Mouse (Mus musculus): ENCODE data around the gene Olig2.

The Olig2 gene

GRCm38 (mm10) chr16:91270982-91271549 is 45.8 kb downstream of the Olig2 start:
- no peak for DNase-seq

GRCm38 (mm10) chr16:91271634-91272033 is 46.4 kb downstream of the Olig2 start:
- DNase-seq, result no peak
